Mouse (Mus musculus) c-Kit-positive CD71-positive TER-119-negative erythroid progenitor cells, embryonic 14.5 days (primary cell): ENCODE measurements around the gene Wdr5b.
A peak's percentile ranks its signal among the peaks of the same experiment; 100 is the strongest.

ENCODE experiments used
- DNase-seq: peaks from one replicate; pipeline ENCODE4 v3.0.0-alpha.2; 2013; ENCODE audit warnings: low read depth

Wdr5b gene

DNA sequence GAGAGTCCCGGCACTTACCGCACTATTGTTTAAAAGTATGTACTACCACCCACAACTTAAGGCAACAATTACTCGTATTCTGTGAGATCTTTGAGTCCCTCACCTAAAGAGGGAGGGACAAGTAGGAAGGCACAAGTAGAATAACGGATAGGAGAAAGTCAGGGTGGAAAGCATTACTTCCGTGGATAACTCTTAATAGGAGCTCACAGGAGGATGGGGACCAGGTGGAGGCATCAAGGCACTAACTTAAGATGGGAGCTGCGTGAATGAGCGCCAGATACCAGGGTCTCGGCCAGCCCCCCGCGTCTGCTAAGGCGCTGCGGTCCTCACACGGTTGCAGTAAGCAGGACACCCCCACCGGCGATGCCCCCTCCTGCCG, 30.1 kb downstream of the Wdr5b start:
- DNase-seq: no peak

DNA sequence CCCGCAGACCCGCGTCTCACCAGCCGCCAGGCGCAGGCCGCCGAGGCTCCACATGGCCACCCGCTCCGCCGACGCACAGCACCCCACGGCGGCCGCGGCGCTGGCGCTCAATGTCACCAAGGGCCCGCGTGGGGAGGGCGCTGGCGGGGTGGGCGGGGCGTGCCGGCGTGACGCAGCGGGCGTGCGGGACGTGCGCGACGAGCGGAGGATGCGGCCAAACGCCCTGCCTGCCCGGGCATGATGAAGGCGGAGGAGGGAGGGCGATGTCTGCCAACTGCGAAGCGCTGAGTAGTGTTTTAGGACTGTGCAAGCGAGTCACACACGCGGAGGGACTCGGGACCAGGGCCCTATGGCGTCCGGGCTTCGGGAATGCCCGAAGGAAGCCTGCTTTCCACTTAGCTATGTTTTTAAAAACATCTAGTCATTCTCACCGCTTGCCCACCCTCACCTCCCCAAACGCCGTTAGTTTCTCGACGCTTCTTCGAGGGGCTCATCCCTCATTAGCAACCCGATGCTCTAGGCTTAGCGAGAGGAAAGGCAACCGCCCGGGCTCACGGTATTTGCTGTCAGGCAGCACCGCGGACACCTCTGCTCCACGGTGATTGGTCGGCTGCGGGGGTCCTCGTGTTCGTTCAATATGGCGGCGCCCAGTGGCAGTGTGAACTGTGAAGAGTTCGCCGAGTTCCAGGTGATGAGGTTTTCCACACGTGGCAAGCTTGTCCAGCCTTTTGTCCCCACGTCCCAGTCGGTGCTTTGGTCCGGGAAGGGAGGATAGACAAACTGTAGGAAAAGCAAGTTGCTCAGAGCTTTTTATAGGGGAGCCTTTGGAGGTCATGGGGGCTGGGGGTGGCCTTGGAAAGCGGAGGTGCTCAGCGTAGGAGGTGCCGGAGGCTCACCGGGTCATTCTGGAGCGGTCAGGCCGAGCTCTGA, 30.7 kb downstream of the Wdr5b start, which contains the start of the genes Fam162a and Ccdc58:
Gene Fam162a (minus strand): TSS at position 145 of the 930 bp plus-strand sequence.
Gene Ccdc58 (plus strand): TSS at position 236 of the 930 bp plus-strand sequence.
- DNase-seq: peak; percentile 82

DNA sequence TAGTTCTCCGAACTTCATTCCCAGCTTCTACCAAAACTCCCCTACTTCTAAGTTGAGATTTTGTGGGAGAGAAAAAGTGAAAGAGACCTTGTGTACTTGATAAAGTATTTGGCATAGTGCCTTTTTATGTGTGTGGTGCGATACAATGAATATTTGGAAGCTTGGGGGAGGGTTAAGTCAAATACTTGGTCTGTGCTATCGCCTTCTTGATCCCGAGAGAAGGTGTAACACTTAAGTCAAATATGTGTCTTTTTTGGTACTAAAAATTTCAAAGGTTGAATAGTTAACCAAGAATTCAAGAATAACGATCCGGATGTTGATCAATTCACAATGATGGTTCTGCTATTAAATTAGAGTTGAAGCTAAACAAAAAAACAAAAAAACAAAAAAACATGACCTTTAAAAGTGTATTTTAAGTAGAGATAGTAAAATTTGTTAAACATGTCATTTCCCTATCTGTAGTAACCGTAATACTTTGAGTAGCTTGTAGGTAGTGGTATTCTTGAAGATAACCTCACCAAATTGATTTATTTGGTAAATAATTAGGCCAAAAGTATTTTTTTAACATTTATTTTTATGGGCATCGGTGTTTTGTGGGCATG, 31.5 kb downstream of the Wdr5b start:
- no peak for DNase-seq

DNA sequence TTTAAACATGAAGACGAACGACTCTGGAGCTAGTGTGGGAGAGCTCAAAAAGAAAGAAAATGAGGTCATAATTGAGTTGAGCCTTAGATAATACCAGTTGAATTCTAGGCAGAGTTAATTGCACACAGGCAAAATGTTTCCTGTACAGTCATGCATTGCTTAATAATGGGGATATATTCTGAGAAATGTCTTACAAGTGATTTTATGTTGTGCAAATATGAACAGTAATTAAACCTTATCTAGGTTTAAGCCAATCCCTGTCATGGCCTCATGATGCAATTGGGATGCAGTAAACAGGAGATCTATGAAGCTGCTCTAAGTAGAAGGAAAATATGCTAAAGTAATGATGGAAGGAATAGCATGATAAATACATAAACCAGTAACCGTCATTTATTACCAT, 33.8 kb downstream of the Wdr5b start:
- no peak for DNase-seq

DNA sequence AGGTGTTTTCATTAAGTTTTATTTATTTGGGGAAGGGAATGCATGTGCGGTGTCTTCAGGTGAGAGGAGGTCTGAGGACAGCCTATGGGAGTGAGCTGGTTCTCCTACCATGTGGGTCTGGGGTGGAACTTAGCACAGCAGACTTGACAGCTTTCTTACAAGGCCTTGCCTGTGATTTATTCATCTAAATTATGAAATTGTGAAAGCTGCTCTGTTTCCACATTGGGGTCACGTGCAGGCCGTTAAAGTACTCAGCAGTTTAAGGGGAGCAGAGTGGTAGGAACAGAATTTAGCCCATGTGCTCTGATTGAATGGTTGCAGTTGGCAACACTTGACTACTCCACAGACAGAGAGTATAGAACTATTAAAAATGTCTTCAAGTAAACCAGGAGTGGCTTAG, 38.9 kb downstream of the Wdr5b start:
- DNase-seq: no peak

DNA sequence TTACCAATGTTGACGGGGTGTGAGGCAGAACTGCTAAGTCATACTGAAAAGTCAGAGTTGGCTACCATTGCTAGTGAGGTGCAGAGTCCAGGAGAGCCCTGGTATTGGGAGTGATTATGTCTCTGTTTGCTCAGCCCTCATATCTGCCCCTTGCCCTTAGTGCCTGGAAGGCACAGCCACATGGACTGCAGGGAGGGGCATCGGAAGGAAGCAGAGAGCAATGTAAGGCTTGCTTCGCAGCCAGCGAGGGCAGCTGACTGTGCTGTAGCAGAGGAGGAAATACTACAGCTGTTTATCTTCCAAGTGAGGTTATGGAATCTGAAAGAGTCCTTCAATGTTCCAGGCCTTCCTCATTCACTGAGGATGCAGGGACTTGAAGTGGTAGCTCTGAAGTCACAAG, 46.9 kb downstream of the Wdr5b start:
- no peak for DNase-seq

DNA sequence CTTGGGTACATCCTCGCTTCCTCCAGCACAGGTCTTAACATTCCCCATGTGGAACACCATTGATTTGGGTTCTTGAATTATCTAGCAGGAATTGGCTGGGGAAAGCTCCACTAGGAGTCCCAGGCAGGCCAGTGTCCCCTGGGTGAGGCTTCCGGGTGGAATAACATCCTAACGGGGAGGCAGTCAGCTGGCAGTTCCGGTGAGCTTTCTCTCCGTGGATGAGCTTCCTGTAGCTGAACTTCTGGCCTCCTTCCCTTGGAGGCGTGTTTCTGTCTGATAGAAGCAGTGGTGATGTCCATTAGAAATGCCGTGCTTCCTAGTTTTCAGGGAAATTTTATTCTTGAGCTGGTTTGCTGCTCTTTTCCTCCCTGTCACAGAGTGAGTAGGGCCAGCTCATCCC, 48.1 kb downstream of the Wdr5b start:
- no peak for DNase-seq

DNA sequence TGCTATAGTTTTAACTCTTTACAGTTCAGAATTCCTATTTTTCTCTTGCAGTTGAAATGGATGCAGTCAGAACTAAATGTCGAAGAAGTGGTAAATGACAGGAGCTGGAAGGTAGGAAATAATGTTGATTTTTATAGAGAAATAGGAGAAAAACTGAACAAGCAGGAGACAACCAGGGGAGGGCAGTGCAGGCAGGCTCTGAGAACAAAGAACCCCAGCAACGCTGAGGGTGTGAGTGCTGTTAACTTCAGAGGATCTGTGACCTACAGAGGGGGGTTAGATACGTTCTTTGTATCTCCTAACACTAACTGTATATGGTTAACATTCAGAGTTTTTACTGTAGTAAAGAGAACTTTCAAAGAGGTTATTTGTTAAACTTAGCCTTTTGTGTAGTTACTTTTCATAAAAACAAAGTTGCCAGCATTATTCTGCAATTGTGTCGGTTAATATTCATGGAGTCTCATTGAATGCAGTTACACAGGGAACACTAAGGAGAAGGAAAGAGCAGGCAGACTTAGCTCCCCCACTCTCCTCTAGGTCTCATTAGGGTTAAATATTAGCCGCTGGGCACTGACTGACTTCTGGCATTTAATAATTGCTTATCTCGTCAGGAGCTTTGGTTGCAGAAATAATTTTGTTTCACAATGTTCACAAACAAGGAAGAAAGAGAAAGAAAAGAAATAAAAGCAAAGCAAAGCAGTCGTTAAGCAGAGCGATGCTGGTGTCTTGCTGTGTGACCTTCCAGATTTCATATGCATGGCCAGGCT, 49.0 kb downstream of the Wdr5b start:
- DNase-seq: no peak

DNA sequence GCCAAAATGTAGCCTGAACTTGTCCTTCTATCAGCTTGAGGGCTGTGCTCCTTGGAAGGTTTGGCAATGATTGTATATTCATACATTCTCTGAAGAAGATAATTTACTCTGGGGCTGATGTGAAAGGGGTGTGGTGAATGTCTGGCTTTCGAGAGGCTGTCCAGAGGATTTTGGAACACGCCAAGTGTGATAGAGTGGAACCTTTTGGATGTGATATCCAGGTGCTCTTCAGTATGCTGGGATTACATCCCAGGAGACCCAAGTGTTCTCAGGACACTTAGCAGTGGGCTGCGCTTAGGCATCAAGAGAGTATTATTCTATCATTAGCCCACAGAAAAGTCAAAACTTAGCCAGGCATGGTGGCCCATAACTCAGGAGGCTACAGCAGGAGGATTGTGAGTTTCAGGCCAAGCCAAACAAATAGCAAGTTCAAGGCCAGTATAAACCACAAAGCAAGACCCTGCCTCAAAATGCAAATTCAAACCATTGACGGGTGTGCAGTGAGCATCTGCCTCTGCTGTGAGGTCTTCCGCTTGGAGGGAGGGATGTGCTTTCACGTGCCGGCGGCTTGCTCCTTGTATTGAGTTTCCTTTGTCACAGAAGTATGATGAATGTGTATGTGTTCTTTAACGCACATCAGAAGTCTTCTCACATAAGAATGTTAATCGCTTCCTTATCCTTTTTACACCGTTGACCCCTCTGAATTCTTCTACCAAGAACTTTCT, 50.0 kb downstream of the Wdr5b start:
- no peak for DNase-seq
